Mouse (Mus musculus): ENCODE measurements around the gene Phc1. TPM values are rescaled to one million over a fixed set of nuclear protein-coding genes. Genes with fewer than 3 reads are reported as not detected.

Gene Phc1
- polyA plus RNA-seq, 1 experiment = 48.3 TPM

DNA sequence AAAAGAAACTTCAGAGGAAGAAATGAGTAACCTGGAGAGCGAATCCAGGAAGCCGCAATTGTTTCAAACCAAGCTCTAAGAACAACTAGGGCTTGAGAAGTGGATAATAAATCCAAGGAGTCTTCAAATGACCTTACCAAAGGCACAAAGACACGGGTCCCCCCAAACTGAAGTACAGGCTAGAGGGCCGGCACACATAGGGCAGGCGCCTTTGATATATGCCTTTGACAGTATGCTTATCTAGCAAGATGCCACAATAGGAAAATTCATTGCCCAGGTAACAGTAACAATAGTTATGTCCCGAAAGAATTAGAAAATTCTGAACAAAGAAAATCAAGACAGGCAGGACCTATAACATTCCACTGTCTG lies 32.2 kb downstream of the Phc1 start:
- DNase-seq = no peak
- TF ChIP-seq CTCF (IDR thresholded peaks at IDR 0.05; ENCODE audit: borderline replicate concordance, insufficient read depth, low read depth, low read length) (no peak), POLR2A (IDR thresholded peaks at IDR 0.05; ENCODE audit: borderline replicate concordance, insufficient read depth, low read length) (no peak)
- no peak overlapping the region for H3K27ac ChIP-seq (ENCODE audit: insufficient read depth, low read length)
- WGBS = 62% methylated on average over 6 of the region's 6 CpGs
- H3K4me3 ChIP-seq (replicated peaks; ENCODE audit: insufficient read depth, low read depth, low read length) = no peak overlapping the region
- H3K4me1 ChIP-seq (ENCODE audit: control insufficient read depth, insufficient read depth, low read length) = no peaks in the 10 kb centered on the region
- H3K27me3 ChIP-seq (ENCODE audit: control insufficient read depth, insufficient read depth, low read length) = no peaks in the 10 kb centered on the region

DNA sequence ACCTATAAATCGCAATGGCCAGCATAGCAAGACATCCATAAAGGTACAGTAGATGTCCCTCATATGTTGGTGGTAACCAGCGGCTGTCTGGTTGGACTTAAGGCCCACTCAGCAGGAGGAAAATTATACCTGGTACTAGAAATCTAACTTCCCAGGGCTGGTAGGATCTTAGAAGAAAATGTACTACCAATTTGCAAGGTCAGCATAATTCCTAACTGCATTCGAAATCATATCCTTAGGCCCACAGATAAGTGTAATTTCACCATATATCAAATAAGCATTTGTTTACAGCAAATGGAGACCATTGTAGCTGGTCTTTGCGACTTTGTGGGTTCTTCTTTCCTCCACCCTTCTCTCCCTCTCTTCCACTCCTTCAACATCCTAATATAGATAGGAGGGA lies 33.7 kb downstream of the Phc1 start:
- 85% methylated on average over 4 of the region's 4 CpGs for WGBS
- TF ChIP-seq CTCF (IDR thresholded peaks at IDR 0.05; ENCODE audit: borderline replicate concordance, insufficient read depth, low read depth, low read length) = no peak
- no peak for TF ChIP-seq POLR2A (IDR thresholded peaks at IDR 0.05; ENCODE audit: borderline replicate concordance, insufficient read depth, low read length)
- Histone ChIP-seq H3K27me3 (ENCODE audit: control insufficient read depth, insufficient read depth, low read length) (no peaks in the 10 kb centered on the region), H3K27ac (ENCODE audit: insufficient read depth, low read length) (no peak overlapping the region), H3K4me1 (ENCODE audit: control insufficient read depth, insufficient read depth, low read length) (no peaks in the 10 kb centered on the region), H3K4me3 (replicated peaks; ENCODE audit: insufficient read depth, low read depth, low read length) (no peak overlapping the region)
- no peak for DNase-seq

DNA sequence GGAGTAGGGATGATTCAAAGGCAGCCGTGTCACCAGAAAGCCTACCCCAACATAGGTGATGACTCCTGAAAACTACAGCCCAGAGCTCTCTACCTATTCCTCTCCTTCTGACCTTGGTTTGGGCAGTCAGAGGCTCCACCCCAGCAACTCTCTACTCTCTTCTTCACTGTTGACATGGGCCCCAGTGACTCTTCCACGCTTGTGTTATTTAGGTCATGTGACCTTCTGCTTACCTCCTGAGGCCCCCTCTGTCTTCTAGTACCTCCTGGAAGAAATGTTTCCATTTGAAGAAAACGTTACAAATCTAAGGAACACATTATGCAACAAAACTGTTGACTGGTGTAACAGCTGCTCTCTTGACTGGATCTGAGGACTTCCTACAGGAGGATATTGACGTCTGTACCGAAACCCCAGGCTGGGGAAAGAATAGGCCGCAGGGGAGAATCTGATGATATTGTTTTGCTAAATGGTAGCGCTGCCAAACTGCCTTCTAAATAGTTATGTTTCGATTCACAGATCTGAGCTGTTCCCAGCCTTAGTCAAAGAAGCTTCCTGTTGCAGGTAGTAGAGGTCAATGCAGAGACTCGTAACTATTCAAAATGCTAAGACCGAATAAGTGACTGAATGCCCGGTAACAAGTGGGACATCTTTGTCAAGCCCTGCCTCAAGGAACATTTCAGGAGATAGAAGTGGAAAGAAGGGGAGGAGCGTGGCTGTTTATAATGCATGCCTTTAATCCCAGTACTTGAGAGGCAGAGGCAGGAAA lies 35.4 kb downstream of the Phc1 start:
- DNase-seq = no peak
- H3K27me3 ChIP-seq (ENCODE audit: control insufficient read depth, insufficient read depth, low read length) = no peaks in the 10 kb centered on the region
- 81% methylated on average over 12 of the region's 12 CpGs for WGBS
- H3K4me3 ChIP-seq (replicated peaks; ENCODE audit: insufficient read depth, low read depth, low read length) = no peak overlapping the region
- TF ChIP-seq CTCF (IDR thresholded peaks at IDR 0.05; ENCODE audit: borderline replicate concordance, insufficient read depth, low read depth, low read length) = no peak
- TF ChIP-seq POLR2A (IDR thresholded peaks at IDR 0.05; ENCODE audit: borderline replicate concordance, insufficient read depth, low read length) = no peak
- no peaks in the 10 kb centered on the region for H3K4me1 ChIP-seq (ENCODE audit: control insufficient read depth, insufficient read depth, low read length)
- no peak overlapping the region for H3K27ac ChIP-seq (ENCODE audit: insufficient read depth, low read length)

DNA sequence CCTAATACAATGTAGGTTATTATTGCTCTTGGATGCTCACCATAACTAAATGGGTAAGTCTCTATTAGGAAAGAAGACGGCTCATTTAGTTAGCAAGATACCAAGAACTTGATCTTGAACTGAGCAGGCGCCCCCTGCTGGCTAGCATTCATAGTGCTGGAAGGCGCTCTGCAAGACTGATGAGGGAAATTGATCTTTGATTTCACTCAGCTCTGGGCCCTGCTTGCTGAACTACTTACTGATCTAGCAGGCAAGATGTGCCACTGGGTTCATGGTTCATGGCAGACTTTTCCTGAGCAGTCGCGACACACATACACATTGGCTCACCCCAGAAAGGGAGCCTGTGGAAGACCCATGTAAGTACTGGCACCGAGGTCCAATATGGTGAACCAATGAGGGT lies 36.0 kb downstream of the Phc1 start:
- H3K27ac ChIP-seq (ENCODE audit: insufficient read depth, low read length) = no peak overlapping the region
- WGBS = 36% methylated on average over 6 of the region's 6 CpGs
- DNase-seq = peak; percentile 56 to 73
- no peaks in the 10 kb centered on the region for H3K4me1 ChIP-seq (ENCODE audit: control insufficient read depth, insufficient read depth, low read length)
- TF ChIP-seq CTCF (IDR thresholded peaks at IDR 0.05; ENCODE audit: borderline replicate concordance, insufficient read depth, low read depth, low read length) = peak; percentile 70
- TF ChIP-seq POLR2A (IDR thresholded peaks at IDR 0.05; ENCODE audit: borderline replicate concordance, insufficient read depth, low read length) = no peak
- H3K4me3 ChIP-seq (replicated peaks; ENCODE audit: insufficient read depth, low read depth, low read length) = no peak overlapping the region
- no peaks in the 10 kb centered on the region for H3K27me3 ChIP-seq (ENCODE audit: control insufficient read depth, insufficient read depth, low read length)

DNA sequence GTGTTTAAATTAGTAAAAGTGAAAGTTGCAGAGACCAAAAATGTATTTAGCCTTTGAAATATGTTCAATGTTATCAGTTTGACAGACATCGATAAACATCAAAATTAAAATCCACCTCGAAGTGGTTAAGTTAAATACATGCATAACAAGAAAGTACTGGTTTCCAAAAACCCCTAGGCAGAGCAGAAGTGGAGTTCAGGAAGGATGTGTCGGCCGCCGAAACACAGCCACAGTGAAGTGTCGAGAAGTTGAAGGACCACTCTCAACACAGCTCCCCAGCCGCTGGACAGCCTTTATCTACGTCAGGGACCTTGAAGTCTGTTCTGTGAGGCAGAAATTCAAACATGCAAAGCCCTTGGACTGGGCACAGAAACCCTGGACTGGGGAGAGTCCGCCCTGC lies 36.8 kb downstream of the Phc1 start:
- H3K4me3 ChIP-seq (replicated peaks; ENCODE audit: insufficient read depth, low read depth, low read length) = no peak overlapping the region
- H3K27me3 ChIP-seq (ENCODE audit: control insufficient read depth, insufficient read depth, low read length) = no peaks in the 10 kb centered on the region
- H3K27ac ChIP-seq (ENCODE audit: insufficient read depth, low read length) = no peak overlapping the region
- TF ChIP-seq CTCF (IDR thresholded peaks at IDR 0.05; ENCODE audit: borderline replicate concordance, insufficient read depth, low read depth, low read length) = no peak
- TF ChIP-seq POLR2A (IDR thresholded peaks at IDR 0.05; ENCODE audit: borderline replicate concordance, insufficient read depth, low read length) = no peak
- DNase-seq = no peak
- WGBS = 79% methylated on average over 9 of the region's 9 CpGs
- no peaks in the 10 kb centered on the region for H3K4me1 ChIP-seq (ENCODE audit: control insufficient read depth, insufficient read depth, low read length)

DNA sequence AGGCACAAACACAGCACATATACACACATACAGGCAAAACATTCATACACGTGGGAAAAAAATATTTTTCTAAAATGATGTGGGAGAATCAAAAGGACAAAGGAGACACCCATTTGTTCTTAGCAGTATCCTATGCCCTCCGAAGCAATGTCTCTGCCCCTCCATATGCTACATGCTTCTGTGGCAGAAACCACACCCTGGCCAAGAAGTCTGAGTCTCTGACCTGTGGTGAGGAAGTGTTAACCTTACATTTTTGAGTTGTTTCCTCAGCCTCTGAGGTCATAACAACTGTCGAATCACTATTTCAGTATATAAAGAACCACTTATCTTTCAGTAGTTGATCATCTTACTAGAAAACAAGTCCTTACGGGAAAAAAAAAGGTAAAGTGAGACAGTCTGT lies 37.7 kb downstream of the Phc1 start:
- no peak for DNase-seq
- H3K27me3 ChIP-seq (ENCODE audit: control insufficient read depth, insufficient read depth, low read length) = no peaks in the 10 kb centered on the region
- no peaks in the 10 kb centered on the region for H3K4me1 ChIP-seq (ENCODE audit: control insufficient read depth, insufficient read depth, low read length)
- no peak overlapping the region for H3K27ac ChIP-seq (ENCODE audit: insufficient read depth, low read length)
- no peak overlapping the region for H3K4me3 ChIP-seq (replicated peaks; ENCODE audit: insufficient read depth, low read depth, low read length)
- no peak for TF ChIP-seq CTCF (IDR thresholded peaks at IDR 0.05; ENCODE audit: borderline replicate concordance, insufficient read depth, low read depth, low read length)
- no peak for TF ChIP-seq POLR2A (IDR thresholded peaks at IDR 0.05; ENCODE audit: borderline replicate concordance, insufficient read depth, low read length)
- 92% methylated on average over 4 of the region's 4 CpGs for WGBS

DNA sequence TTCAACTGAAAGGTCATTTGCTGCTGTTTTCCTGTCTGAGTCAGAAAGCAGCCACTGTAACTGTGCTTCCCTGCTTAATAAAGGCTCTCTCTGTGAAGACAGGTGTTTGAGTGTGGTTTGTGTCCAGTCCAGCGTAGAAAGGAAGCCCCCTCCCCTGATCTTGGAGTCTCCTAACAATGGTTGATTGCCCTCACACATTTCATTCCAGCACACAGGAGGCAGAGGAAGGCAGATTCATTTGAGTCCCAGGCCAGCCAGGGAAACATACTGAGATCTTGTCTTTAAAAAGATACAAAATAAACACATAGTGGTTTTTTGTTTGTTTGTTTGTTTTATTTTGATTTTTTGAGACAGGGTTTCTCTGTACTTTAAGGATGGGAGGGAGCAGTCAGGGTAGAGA lies 38.2 kb downstream of the Phc1 start:
- Histone ChIP-seq H3K4me1 (ENCODE audit: control insufficient read depth, insufficient read depth, low read length) (no peaks in the 10 kb centered on the region), H3K4me3 (replicated peaks; ENCODE audit: insufficient read depth, low read depth, low read length) (no peak overlapping the region), H3K27me3 (ENCODE audit: control insufficient read depth, insufficient read depth, low read length) (no peaks in the 10 kb centered on the region), H3K27ac (ENCODE audit: insufficient read depth, low read length) (no peak overlapping the region)
- 54% methylated on average over 1 of the region's 1 CpGs for WGBS
- DNase-seq = no peak
- no peak for TF ChIP-seq CTCF (IDR thresholded peaks at IDR 0.05; ENCODE audit: borderline replicate concordance, insufficient read depth, low read depth, low read length)
- TF ChIP-seq POLR2A (IDR thresholded peaks at IDR 0.05; ENCODE audit: borderline replicate concordance, insufficient read depth, low read length) = no peak

DNA sequence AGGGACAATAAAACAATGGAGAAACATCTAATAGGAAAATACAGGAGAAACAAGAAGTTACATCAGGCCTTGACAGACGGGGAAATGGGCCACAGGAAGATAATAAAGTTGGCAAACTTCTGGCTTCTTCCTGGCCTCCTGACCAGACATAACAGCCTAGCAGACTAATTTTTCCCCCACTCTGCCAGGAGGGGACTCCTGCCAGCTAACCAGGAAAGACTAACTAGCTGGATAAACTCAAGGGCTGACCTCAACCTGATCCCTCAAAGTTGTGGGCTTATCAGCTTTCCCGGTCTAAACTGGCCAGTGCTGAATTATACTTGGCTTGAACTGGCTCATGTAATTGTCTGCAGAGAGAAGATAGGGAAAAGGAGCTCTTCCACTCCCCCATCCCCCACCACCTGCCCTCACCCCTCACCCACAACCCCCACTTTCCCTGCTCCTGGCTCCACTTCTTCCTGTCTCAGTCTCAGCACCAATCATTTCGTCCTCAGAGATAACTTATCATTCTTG lies 40.7 kb downstream of the Phc1 start:
- 74% methylated on average over 3 of the region's 3 CpGs for WGBS
- H3K4me1 ChIP-seq (ENCODE audit: control insufficient read depth, insufficient read depth, low read length) = no peaks in the 10 kb centered on the region
- no peak overlapping the region for H3K27ac ChIP-seq (ENCODE audit: insufficient read depth, low read length)
- H3K4me3 ChIP-seq (replicated peaks; ENCODE audit: insufficient read depth, low read depth, low read length) = no peak overlapping the region
- no peak for DNase-seq
- no peaks in the 10 kb centered on the region for H3K27me3 ChIP-seq (ENCODE audit: control insufficient read depth, insufficient read depth, low read length)
- no peak for TF ChIP-seq CTCF (IDR thresholded peaks at IDR 0.05; ENCODE audit: borderline replicate concordance, insufficient read depth, low read depth, low read length)
- no peak for TF ChIP-seq POLR2A (IDR thresholded peaks at IDR 0.05; ENCODE audit: borderline replicate concordance, insufficient read depth, low read length)

All from cerebellum, adult 2 months (tissue).